Mouse (Mus musculus) hindbrain, embryonic 14.5 days (tissue): Measurements from ENCODE around the gene Pld2. TPM values are rescaled to one million over a fixed set of nuclear protein-coding genes. Genes with fewer than 3 reads are reported as not detected.

ENCODE experiments used
- ATAC-seq: fragments of 200-750 bp; cut with Nextera tagmentation; 2 replicates; pipeline ENCODE4 v1.8.0; 2017; ENCODE audit warnings: moderate number of reproducible peaks, mild to moderate bottlenecking, moderate TSS enrichment, moderate library complexity; ENCODE audit not compliant: low FRiP score
- DNase-seq: peaks from one replicate; pipeline ENCODE4 v3.0.0-alpha.2; 2015; ENCODE audit warnings: low spot score
- H3K27ac ChIP-seq: fragments of 300-500 bp; sonication (generic); 2 replicates; pipeline ENCODE4 v1.5.1; 2014; ENCODE audit warnings: mild to moderate bottlenecking, moderate library complexity
- H3K27me3 ChIP-seq: fragments of 300-500 bp; sonication (generic); 2 replicates; pipeline ENCODE4 v1.6.1; 2014; ENCODE audit warnings: mild to moderate bottlenecking, low read length, mixed read lengths; ENCODE audit not compliant: control insufficient read depth, insufficient read depth
- H3K36me3 ChIP-seq: fragments of 300-500 bp; sonication (generic); replicated peaks from 2 replicates; pipeline ENCODE4 v1.6.1; 2014; ENCODE audit not compliant: control insufficient read depth, insufficient read depth
- H3K4me1 ChIP-seq: fragments of 300-500 bp; sonication (generic); replicated peaks from 2 replicates; pipeline ENCODE4 v1.6.1; 2014; ENCODE audit warnings: antibody characterized with exemption, low read length, mixed read lengths; ENCODE audit not compliant: control insufficient read depth, insufficient read depth
- H3K4me2 ChIP-seq: fragments of 300-500 bp; sonication (generic); replicated peaks from 2 replicates; pipeline ENCODE4 v1.6.1; 2014; ENCODE audit warnings: mild to moderate bottlenecking, moderate library complexity
- H3K4me3 ChIP-seq: fragments of 300-500 bp; sonication (generic); replicated peaks from 2 replicates; pipeline ENCODE4 v1.5.1; 2014; ENCODE audit warnings: mild to moderate bottlenecking, low read length
- H3K9ac ChIP-seq: fragments of 300-500 bp; sonication (generic); 2 replicates; pipeline ENCODE4 v1.6.1; 2014
- H3K9me3 ChIP-seq: fragments of 300-500 bp; sonication (generic); 2 replicates; pipeline ENCODE4 v1.6.1; 2016; ENCODE audit warnings: low read length; ENCODE audit not compliant: control insufficient read depth
- WGBS: fragments of 180-500 bp; shearing (Covaris S2); extraction: QIAGEN DNeasy Blood & Tissue Kit; methylation state at CpG from one replicate; pipeline ENCODE4 v1.1.7; 2014; 5-methylcytosine and 5-hydroxymethylcytosine counted together
- polyA plus RNA-seq: library from polyadenylated mRNA; unstranded; fragments of >200 nt; fragmentation: Nextera tagmentation; extraction: Ambion mirVana; gene quantifications from 2 replicates; pipeline ENCODE4 v1.2.1, GENCODE M21; 2014

The Pld2 gene
- polyA plus RNA-seq, 1 experiment from 2014 or later = 14.2 TPM

DNA sequence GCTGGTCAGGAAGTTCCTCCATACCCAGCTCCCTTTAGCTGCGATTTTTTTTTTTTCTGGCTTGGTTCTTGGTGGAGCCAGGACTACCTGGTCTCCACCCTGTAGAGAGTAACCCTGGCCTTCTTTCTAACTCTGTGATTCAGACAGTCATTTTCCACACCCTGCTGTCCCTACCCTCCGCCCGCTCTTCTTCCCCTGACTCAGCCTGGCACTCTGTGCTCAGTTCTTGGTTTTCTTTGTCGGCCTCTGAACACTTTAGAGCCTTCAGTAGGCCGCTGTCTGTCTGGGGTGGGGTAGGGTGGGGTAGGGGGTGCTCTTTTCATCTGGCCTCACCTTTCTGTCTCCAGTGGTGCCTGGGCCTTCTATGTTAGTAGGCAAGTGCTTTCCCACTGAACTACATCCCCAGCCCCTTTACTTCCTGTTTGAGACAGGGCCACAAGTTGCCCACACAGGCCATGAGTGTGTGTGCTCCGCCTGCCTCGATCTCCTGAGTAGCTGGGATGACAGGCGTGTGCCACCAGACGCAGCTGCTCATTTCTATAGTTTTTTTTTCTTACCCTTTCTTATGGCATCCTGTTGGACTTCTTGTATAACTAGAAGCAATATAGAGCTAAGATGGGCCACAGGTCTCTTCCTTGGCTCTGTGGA lies 40.0 kb downstream of the Pld2 start:
- no peaks in the 10 kb centered on the region for H3K27me3 ChIP-seq
- H3K27ac ChIP-seq = no peak overlapping the region
- H3K9ac ChIP-seq = no peak overlapping the region
- H3K4me1 ChIP-seq = peaks cover 25% of the 10 kb centered on the region
- no peak for DNase-seq
- H3K4me3 ChIP-seq = no peak overlapping the region
- H3K9me3 ChIP-seq = no peaks in the 10 kb centered on the region
- no peak overlapping the region for H3K4me2 ChIP-seq
- WGBS = 86% methylated on average over 9 of the region's 9 CpGs
- ATAC-seq = no peak
- no peaks in the 10 kb centered on the region for H3K36me3 ChIP-seq

DNA sequence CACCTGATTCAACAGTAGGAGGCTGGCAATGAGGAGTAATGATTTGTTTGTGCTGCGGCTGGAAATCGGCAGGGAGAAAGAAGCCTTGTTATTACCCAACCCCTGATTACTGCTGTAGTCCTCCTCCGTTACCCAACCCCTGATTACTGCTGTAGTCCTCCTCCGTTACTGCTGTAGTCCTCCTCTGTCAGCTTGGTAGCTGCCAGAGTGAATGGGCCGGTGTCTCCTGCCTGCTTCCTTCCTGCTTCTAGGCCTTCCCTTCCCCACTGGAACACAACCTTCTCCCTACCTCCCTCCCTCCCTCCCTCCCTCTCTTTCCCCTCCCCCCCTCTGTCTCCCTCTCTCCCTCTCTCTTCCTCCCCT lies 40.5 kb downstream of the Pld2 start:
- no peaks in the 10 kb centered on the region for H3K9me3 ChIP-seq
- DNase-seq = no peak
- H3K27me3 ChIP-seq = no peaks in the 10 kb centered on the region
- H3K4me3 ChIP-seq = no peak overlapping the region
- H3K4me2 ChIP-seq = no peak overlapping the region
- ATAC-seq = no peak
- no peaks in the 10 kb centered on the region for H3K36me3 ChIP-seq
- peaks cover 30% of the 10 kb centered on the region for H3K4me1 ChIP-seq
- H3K9ac ChIP-seq = no peak overlapping the region
- H3K27ac ChIP-seq = no peak overlapping the region
- 78% methylated on average over 5 of the region's 5 CpGs for WGBS

DNA sequence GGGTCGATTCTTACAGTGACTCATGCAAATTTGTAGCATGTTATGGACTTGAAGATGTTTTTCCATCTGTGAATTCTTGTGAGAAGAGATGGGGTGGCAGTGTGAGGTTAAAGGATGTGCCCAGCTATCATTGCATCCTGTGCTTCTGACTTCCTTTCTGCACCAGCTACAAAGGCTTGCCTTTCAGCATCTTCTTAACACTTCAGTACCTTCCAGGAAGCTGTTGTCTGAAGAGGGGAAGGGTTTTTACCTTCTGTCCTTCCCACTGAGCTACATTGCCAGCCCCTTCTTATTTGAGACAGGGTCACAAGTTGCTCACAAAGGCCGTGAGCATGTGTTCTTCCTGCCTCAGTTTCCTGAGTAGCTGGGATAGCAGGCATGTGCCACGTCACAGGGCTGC lies 41.1 kb downstream of the Pld2 start:
- no peak overlapping the region for H3K27ac ChIP-seq
- 84% methylated on average over 3 of the region's 3 CpGs for WGBS

DNA sequence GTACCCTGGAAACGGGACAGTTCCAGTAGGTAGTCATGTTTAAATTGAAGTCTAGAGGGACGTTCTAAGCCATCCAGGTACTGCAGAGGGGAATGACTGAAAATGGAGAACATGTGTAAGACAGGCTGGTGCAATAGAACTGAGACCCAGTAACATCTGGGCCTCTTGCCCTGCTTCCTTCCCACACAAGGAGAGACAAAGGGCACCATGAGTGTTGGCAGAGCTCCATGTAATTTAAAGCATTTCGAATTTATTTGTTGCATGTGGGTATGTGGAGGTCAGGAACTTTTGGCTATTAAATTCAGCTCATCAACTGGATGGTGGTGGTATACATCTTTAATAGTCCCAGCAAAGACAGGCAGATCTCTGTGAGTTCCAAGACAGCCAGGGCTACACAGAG lies 42.3 kb downstream of the Pld2 start:
- Histone ChIP-seq H3K4me3 (no peak overlapping the region), H3K4me2 (no peak overlapping the region), H3K27ac (no peak overlapping the region), H3K9ac (no peak overlapping the region), H3K9me3 (no peaks in the 10 kb centered on the region), H3K27me3 (no peaks in the 10 kb centered on the region), H3K4me1 (peaks cover 25% of the 10 kb centered on the region), H3K36me3 (no peaks in the 10 kb centered on the region)
- WGBS = 76% methylated on average over 3 of the region's 3 CpGs
- ATAC-seq = no peak
- no peak for DNase-seq

More for the DNA sequence above, 41.1 kb downstream of the Pld2 start:
- Histone ChIP-seq H3K9ac (no peak overlapping the region), H3K4me3 (no peak overlapping the region), H3K4me1 (peaks cover 31% of the 10 kb centered on the region), H3K4me2 (no peak overlapping the region), H3K9me3 (no peaks in the 10 kb centered on the region), H3K36me3 (no peaks in the 10 kb centered on the region), H3K27me3 (no peaks in the 10 kb centered on the region)
- ATAC-seq = no peak
- no peak for DNase-seq

DNA sequence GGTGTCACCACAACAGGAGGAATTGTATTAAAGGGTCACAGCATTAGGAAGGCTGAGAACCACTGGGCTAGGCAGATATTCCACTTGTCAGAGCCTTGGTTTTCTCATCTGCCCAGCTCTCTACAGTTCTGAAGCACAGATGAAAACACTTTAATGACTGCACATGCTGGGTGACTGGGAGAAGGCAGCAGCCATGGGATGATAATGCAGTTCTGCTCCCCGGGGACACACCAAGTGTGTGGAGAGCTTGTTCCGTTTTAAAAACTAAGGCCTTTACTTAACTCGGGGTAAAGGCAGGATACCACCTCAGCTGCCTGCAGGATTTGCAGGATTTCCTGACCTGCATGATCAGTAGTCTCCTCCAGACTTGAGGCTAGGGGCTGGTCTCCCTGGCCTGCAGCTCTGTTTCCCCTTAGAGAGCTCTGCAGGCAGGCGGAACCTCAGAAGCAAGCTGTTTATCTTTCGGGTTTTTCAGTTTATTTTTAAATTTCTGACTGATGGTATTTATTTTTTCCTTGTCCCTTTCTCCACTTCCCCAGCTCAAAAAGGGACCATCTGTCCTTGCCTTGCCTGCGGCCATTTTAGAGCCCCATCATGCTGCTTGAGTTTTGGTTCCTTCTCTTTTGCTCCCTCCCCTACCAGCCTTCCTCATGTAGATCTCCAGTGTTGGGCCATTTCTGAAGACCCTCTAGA lies 43.3 kb downstream of the Pld2 start:
- Histone ChIP-seq H3K27ac (0 out of 2 replicates have a peak overlapping the region, but pooled peaks have one; percentile 53), H3K36me3 (no peaks in the 10 kb centered on the region), H3K9ac (no peak overlapping the region), H3K4me1 (peaks cover 19% of the 10 kb centered on the region), H3K4me3 (no peak overlapping the region), H3K4me2 (no peak overlapping the region), H3K9me3 (no peaks in the 10 kb centered on the region), H3K27me3 (no peaks in the 10 kb centered on the region)
- DNase-seq (no peak), ATAC-seq (no peak)
- WGBS = 72% methylated on average over 6 of the region's 6 CpGs

DNA sequence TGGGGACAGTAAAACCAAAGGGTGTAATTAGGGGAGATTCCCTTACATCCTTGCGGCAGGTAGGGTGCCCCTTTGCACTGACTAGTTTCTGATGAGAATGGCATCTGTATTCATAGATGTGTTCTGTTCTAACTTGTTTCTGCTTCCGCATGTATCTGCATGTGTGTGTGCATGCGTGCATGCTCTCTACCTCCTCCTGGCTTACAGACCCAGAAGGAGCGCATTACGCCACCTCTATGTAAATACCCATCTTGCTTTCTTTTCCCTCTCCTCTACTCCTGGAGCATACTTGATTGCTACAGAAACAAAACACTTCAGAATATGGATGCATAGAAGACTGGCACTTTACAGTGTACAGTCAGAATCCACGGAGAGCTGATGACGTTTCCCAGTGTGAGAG lies 43.9 kb downstream of the Pld2 start:
- H3K4me1 ChIP-seq = peaks cover 15% of the 10 kb centered on the region; the same call in 1 of the 2 replicates
- ATAC-seq (no peak), DNase-seq (no peak)
- H3K9me3 ChIP-seq = no peaks in the 10 kb centered on the region
- no peaks in the 10 kb centered on the region for H3K36me3 ChIP-seq
- H3K4me2 ChIP-seq = no peak overlapping the region
- no peak overlapping the region for H3K27ac ChIP-seq
- 93% methylated on average over 7 of the region's 7 CpGs for WGBS
- no peak overlapping the region for H3K4me3 ChIP-seq
- no peaks in the 10 kb centered on the region for H3K27me3 ChIP-seq
- no peak overlapping the region for H3K9ac ChIP-seq

DNA sequence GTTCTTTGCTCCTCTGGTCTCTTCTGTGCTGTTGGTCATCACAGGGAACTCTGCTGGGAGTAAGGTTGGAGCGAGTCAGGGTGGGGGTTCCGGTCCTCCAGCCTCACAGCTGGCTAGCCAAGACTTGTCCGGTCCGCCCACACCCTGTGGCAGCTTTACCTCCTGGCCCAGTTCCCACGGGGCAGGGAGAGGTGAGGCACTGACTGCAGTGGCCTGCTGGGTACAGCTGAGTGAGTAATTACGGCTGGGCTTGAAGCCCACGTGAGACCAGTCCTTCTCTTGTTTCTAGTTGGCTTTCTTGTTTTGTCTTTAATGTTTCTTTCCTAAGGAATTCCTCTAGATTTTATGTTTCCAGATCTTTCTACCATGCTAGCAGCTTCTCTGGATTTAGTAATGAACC lies 45.6 kb downstream of the Pld2 start:
- Histone ChIP-seq H3K4me3 (no peak overlapping the region), H3K9me3 (no peaks in the 10 kb centered on the region), H3K27me3 (no peaks in the 10 kb centered on the region), H3K36me3 (no peaks in the 10 kb centered on the region), H3K4me2 (no peak overlapping the region), H3K27ac (peak overlapping the region; percentile 9; the same call in 1 of the 2 replicates), H3K4me1 (peaks cover 15% of the 10 kb centered on the region; the same call in 1 of the 2 replicates), H3K9ac (no peak overlapping the region)
- ATAC-seq = peak; percentile 57; the same call in 1 of the 2 replicates
- no peak for DNase-seq
- WGBS = 52% methylated on average over 7 of the region's 7 CpGs

DNA sequence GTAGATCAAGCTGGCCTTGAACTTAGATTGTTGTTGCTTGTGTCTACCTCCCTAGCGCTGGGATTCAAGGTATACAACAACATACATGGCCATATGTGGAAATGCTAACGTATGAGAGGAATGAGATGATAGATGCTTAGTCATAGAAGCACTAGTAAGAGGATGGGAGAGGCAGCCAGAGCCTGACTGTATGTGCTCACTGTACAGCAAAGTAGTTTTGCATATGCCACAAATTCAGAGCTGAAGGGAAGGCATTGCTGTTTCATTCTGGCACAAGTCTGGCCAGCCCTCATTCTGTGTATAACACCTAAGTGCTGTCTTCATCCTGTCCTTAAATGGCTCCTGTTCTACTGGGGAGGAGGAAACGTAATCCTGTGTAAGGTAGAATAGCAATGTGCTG lies 46.4 kb downstream of the Pld2 start:
- Histone ChIP-seq H3K27me3 (no peaks in the 10 kb centered on the region), H3K9me3 (no peaks in the 10 kb centered on the region), H3K4me1 (peaks cover 15% of the 10 kb centered on the region; the same call in 1 of the 2 replicates), H3K27ac (no peak overlapping the region), H3K4me2 (no peak overlapping the region), H3K36me3 (no peaks in the 10 kb centered on the region), H3K9ac (no peak overlapping the region), H3K4me3 (no peak overlapping the region)
- WGBS = 88% methylated on average over 3 of the region's 3 CpGs
- ATAC-seq (no peak), DNase-seq (no peak)

DNA sequence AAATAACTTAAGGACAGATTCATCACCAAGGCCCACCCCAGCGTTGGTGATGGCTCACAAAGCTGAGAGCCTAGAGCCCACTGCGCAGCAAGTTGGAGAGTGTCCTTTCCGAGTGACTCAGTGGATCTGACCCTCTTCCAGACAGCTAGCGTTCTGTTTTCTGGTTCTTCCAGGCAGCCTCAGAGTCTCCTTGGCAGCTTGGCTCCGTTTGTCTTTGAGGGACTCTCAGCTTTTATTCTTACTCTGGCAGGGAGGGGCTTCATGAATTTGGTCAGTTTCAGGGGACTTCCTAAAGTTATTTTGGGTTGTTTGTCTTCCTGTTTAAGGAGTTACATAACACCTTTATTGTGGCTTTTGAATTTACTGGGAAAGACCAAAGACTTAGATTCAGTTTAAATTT lies 47.1 kb downstream of the Pld2 start:
- H3K27ac ChIP-seq = no peak overlapping the region
- H3K4me3 ChIP-seq = no peak overlapping the region
- WGBS = 77% methylated on average over 5 of the region's 5 CpGs
- no peaks in the 10 kb centered on the region for H3K36me3 ChIP-seq
- no peaks in the 10 kb centered on the region for H3K9me3 ChIP-seq
- ATAC-seq (no peak), DNase-seq (no peak)
- no peak overlapping the region for H3K9ac ChIP-seq
- no peaks in the 10 kb centered on the region for H3K27me3 ChIP-seq
- peaks cover 15% of the 10 kb centered on the region; the same call in 1 of the 2 replicates for H3K4me1 ChIP-seq
- H3K4me2 ChIP-seq = no peak overlapping the region
